Mouse (Mus musculus) midbrain, embryonic 13.5 days (tissue): Measurements from ENCODE around the gene Cntnap4. TPM values are rescaled to one million over a fixed set of nuclear protein-coding genes. Genes with fewer than 3 reads are reported as not detected.
"Not testable (repeated sequence)": the region's sequence is repeated elsewhere in the genome, so short reads cannot be mapped to it uniquely, and the experiment has no call there.

Source experiments
- ATAC-seq: fragments of 200-750 bp; cut with Nextera tagmentation; 2 replicates; pipeline ENCODE4 v1.8.0; 2017; ENCODE audit warnings: mild to moderate bottlenecking, moderate TSS enrichment, moderate library complexity
- H3K27ac ChIP-seq: fragments of 300-500 bp; sonication (generic); 2 replicates; pipeline ENCODE4 v1.5.1; 2015; ENCODE audit warnings: inconsistent platforms, mild to moderate bottlenecking, moderate library complexity
- H3K27me3 ChIP-seq: fragments of 300-500 bp; sonication (generic); 2 replicates; pipeline ENCODE4 v1.6.1; 2015; ENCODE audit warnings: mild to moderate bottlenecking, inconsistent platforms
- H3K36me3 ChIP-seq: fragments of 300-500 bp; sonication (generic); 2 replicates; pipeline ENCODE4 v1.6.1; 2015; ENCODE audit warnings: mild to moderate bottlenecking, inconsistent platforms
- H3K4me1 ChIP-seq: fragments of 300-500 bp; sonication (generic); replicated peaks from 2 replicates; pipeline ENCODE4 v1.6.1; 2015; ENCODE audit warnings: inconsistent platforms
- H3K4me2 ChIP-seq: fragments of 300-500 bp; sonication (generic); replicated peaks from 2 replicates; pipeline ENCODE4 v1.6.1; 2015; ENCODE audit warnings: moderate library complexity, mild to moderate bottlenecking, inconsistent platforms
- H3K4me3 ChIP-seq: fragments of 300-500 bp; sonication (generic); replicated peaks from 2 replicates; pipeline ENCODE4 v1.5.1; 2015; ENCODE audit warnings: mild to moderate bottlenecking, inconsistent platforms
- H3K9ac ChIP-seq: fragments of 300-500 bp; sonication (generic); replicated peaks from 2 replicates; pipeline ENCODE4 v1.6.1; 2015; ENCODE audit warnings: mild to moderate bottlenecking, inconsistent platforms
- H3K9me3 ChIP-seq: fragments of 300-500 bp; sonication (generic); 2 replicates; pipeline ENCODE4 v1.6.1; 2016; ENCODE audit warnings: mild to moderate bottlenecking, inconsistent platforms
- WGBS: fragments of 180-500 bp; shearing (Covaris S2); methylation state at CpG from one replicate; pipeline ENCODE4 v1.1.7; 2015; 5-methylcytosine and 5-hydroxymethylcytosine counted together
- polyA plus RNA-seq: library from polyadenylated mRNA; unstranded; fragments of >200 nt; fragmentation: Nextera tagmentation; extraction: Ambion mirVana; gene quantifications from 2 replicates; pipeline ENCODE4 v1.2.1, GENCODE M21; 2015

Gene Cntnap4
- polyA plus RNA-seq, 1 experiment from 2014 or later = 11.2 TPM

- Histone ChIP-seq H3K4me1 (no peaks in the 10 kb centered on the region), H3K27ac (no peak overlapping the region), H3K27me3 (no peaks in the 10 kb centered on the region), H3K9ac (no peak overlapping the region), H3K9me3 (no peaks in the 10 kb centered on the region), H3K4me2 (no peak overlapping the region), H3K4me3 (no peak overlapping the region), H3K36me3 (no peaks in the 10 kb centered on the region)
- ATAC-seq = no peak
- 94% methylated on average over 3 of the region's 3 CpGs for WGBS
Observed at GRCm38 (mm10) chr8:112735575-112735974, 165.7 kb downstream of the Cntnap4 start.

- no peak overlapping the region for H3K4me3 ChIP-seq
- WGBS = 98% methylated on average over 4 of the region's 4 CpGs
- no peak for ATAC-seq
- H3K9ac ChIP-seq = no peak overlapping the region
- H3K27ac ChIP-seq = no peak overlapping the region
- H3K9me3 ChIP-seq = no peaks in the 10 kb centered on the region
- no peaks in the 10 kb centered on the region for H3K36me3 ChIP-seq
- no peaks in the 10 kb centered on the region for H3K4me1 ChIP-seq
- H3K27me3 ChIP-seq = no peaks in the 10 kb centered on the region
- H3K4me2 ChIP-seq = no peak overlapping the region
Observed at GRCm38 (mm10) chr8:112743331-112743730, 173.5 kb downstream of the Cntnap4 start.

GRCm38 (mm10) chr8:112747296-112747695 lies 177.5 kb downstream of the Cntnap4 start:
- no peak overlapping the region for H3K4me3 ChIP-seq
- H3K27ac ChIP-seq = no peak overlapping the region
- 86% methylated on average over 5 of the region's 5 CpGs for WGBS
- no peaks in the 10 kb centered on the region for H3K9me3 ChIP-seq
- H3K27me3 ChIP-seq = no peaks in the 10 kb centered on the region
- no peak overlapping the region for H3K4me2 ChIP-seq
- no peak for ATAC-seq
- no peaks in the 10 kb centered on the region for H3K36me3 ChIP-seq
- no peaks in the 10 kb centered on the region for H3K4me1 ChIP-seq
- no peak overlapping the region for H3K9ac ChIP-seq

- no peaks in the 10 kb centered on the region for H3K36me3 ChIP-seq
- 90% methylated on average over 4 of the region's 4 CpGs for WGBS
- H3K27ac ChIP-seq = no peak overlapping the region
- H3K4me3 ChIP-seq = no peak overlapping the region
- no peak overlapping the region for H3K4me2 ChIP-seq
- no peaks in the 10 kb centered on the region for H3K27me3 ChIP-seq
- no peaks in the 10 kb centered on the region for H3K4me1 ChIP-seq
- no peak for ATAC-seq
- no peak overlapping the region for H3K9ac ChIP-seq
- H3K9me3 ChIP-seq = no peaks in the 10 kb centered on the region
Observed at GRCm38 (mm10) chr8:112755171-112755570, 185.3 kb downstream of the Cntnap4 start.

GRCm38 (mm10) chr8:112803058-112803457 lies 233.2 kb downstream of the Cntnap4 start:
- no peaks in the 10 kb centered on the region for H3K36me3 ChIP-seq
- no peak overlapping the region for H3K9ac ChIP-seq
- no peaks in the 10 kb centered on the region for H3K9me3 ChIP-seq
- no peak overlapping the region for H3K27ac ChIP-seq
- ATAC-seq = no peak
- H3K4me2 ChIP-seq = no peak overlapping the region
- H3K4me3 ChIP-seq = no peak overlapping the region
- 94% methylated on average over 17 of the region's 17 CpGs for WGBS
- no peaks in the 10 kb centered on the region for H3K4me1 ChIP-seq
- no peaks in the 10 kb centered on the region for H3K27me3 ChIP-seq

GRCm38 (mm10) chr8:112809382-112809781 lies 239.5 kb downstream of the Cntnap4 start:
- Histone ChIP-seq H3K4me1 (no peaks in the 10 kb centered on the region), H3K4me2 (no peak overlapping the region), H3K9me3 (no peaks in the 10 kb centered on the region), H3K9ac (no peak overlapping the region), H3K36me3 (no peaks in the 10 kb centered on the region), H3K27ac (no peak overlapping the region), H3K4me3 (no peak overlapping the region), H3K27me3 (no peaks in the 10 kb centered on the region)
- ATAC-seq = no peak
- WGBS = 58% methylated on average over 5 of the region's 6 CpGs

- 86% methylated on average over 2 of the region's 2 CpGs for WGBS
- Histone ChIP-seq H3K9me3 (no peaks in the 10 kb centered on the region), H3K9ac (no peak overlapping the region), H3K36me3 (no peaks in the 10 kb centered on the region), H3K4me3 (no peak overlapping the region), H3K27me3 (no peaks in the 10 kb centered on the region), H3K4me1 (no peaks in the 10 kb centered on the region; the same call in 1 of the 2 replicates), H3K27ac (no peak overlapping the region), H3K4me2 (no peak overlapping the region)
- no peak for ATAC-seq
Observed at GRCm38 (mm10) chr8:112841057-112841456, 271.2 kb downstream of the Cntnap4 start.

- H3K4me3 ChIP-seq, H3K9ac ChIP-seq, H3K9me3 ChIP-seq, H3K4me1 ChIP-seq, H3K27ac ChIP-seq, H3K36me3 ChIP-seq, ATAC-seq, H3K27me3 ChIP-seq, H3K4me2 ChIP-seq: not testable (repeated sequence)
- WGBS = 83% methylated on average over 1 of the region's 1 CpGs
Observed at GRCm38 (mm10) chr8:112849541-112849940, 279.7 kb downstream of the Cntnap4 start.

GRCm38 (mm10) chr8:112906458-112907112 lies 336.7 kb downstream of the Cntnap4 start:
- no peaks in the 10 kb centered on the region for H3K9me3 ChIP-seq
- H3K4me2 ChIP-seq = peak overlapping the region; percentile 28
- peaks cover 23% of the 10 kb centered on the region for H3K4me1 ChIP-seq
- ATAC-seq = peak; percentile 94
- H3K27me3 ChIP-seq = no peaks in the 10 kb centered on the region
- peak overlapping the region; percentile 68 for H3K27ac ChIP-seq
- H3K36me3 ChIP-seq = no peaks in the 10 kb centered on the region
- no peak overlapping the region for H3K4me3 ChIP-seq
- no peak overlapping the region for H3K9ac ChIP-seq
- WGBS = 18% methylated on average over 8 of the region's 8 CpGs

GRCm38 (mm10) chr8:112909527-112909926 lies 339.7 kb downstream of the Cntnap4 start:
- peaks cover 23% of the 10 kb centered on the region for H3K4me1 ChIP-seq
- no peak for ATAC-seq
- no peak overlapping the region for H3K9ac ChIP-seq
- H3K4me3 ChIP-seq = no peak overlapping the region
- no peaks in the 10 kb centered on the region for H3K36me3 ChIP-seq
- H3K27ac ChIP-seq = no peak overlapping the region
- H3K4me2 ChIP-seq = no peak overlapping the region
- WGBS = 53% methylated on average over 5 of the region's 5 CpGs
- no peaks in the 10 kb centered on the region for H3K27me3 ChIP-seq
- no peaks in the 10 kb centered on the region for H3K9me3 ChIP-seq

GRCm38 (mm10) chr8:112911422-112911821 lies 341.6 kb downstream of the Cntnap4 start:
- no peak overlapping the region for H3K4me3 ChIP-seq

GRCm38 (mm10) chr8:112922151-112922550 lies 352.3 kb downstream of the Cntnap4 start:
- no peaks in the 10 kb centered on the region for H3K27me3 ChIP-seq
- no peak for ATAC-seq
- no peak overlapping the region for H3K4me2 ChIP-seq
- H3K9ac ChIP-seq = no peak overlapping the region
- no peaks in the 10 kb centered on the region for H3K9me3 ChIP-seq
- peaks cover 6% of the 10 kb centered on the region; the same call in 1 of the 2 replicates for H3K4me1 ChIP-seq
- H3K27ac ChIP-seq = no peak overlapping the region
- no peaks in the 10 kb centered on the region for H3K36me3 ChIP-seq
- no peak overlapping the region for H3K4me3 ChIP-seq

More at GRCm38 (mm10) chr8:112911422-112911821, 341.6 kb downstream of the Cntnap4 start:
- H3K9me3 ChIP-seq = no peaks in the 10 kb centered on the region
- no peak overlapping the region for H3K4me2 ChIP-seq
- H3K4me1 ChIP-seq = peaks cover 17% of the 10 kb centered on the region
- H3K27me3 ChIP-seq = no peaks in the 10 kb centered on the region
- ATAC-seq = no peak
- no peaks in the 10 kb centered on the region for H3K36me3 ChIP-seq
- H3K9ac ChIP-seq = no peak overlapping the region
- H3K27ac ChIP-seq = no peak overlapping the region

GRCm38 (mm10) chr8:112922789-112923188 lies 352.9 kb downstream of the Cntnap4 start:
- H3K9me3 ChIP-seq = no peaks in the 10 kb centered on the region
- H3K4me2 ChIP-seq = no peak overlapping the region
- no peak overlapping the region for H3K4me3 ChIP-seq
- no peak for ATAC-seq
- WGBS = 88% methylated on average over 5 of the region's 5 CpGs
- H3K36me3 ChIP-seq = no peaks in the 10 kb centered on the region
- no peaks in the 10 kb centered on the region for H3K27me3 ChIP-seq
- H3K27ac ChIP-seq = no peak overlapping the region
- H3K9ac ChIP-seq = no peak overlapping the region
- peaks cover 6% of the 10 kb centered on the region; the same call in 1 of the 2 replicates for H3K4me1 ChIP-seq
